In the genomic region with DNA sequence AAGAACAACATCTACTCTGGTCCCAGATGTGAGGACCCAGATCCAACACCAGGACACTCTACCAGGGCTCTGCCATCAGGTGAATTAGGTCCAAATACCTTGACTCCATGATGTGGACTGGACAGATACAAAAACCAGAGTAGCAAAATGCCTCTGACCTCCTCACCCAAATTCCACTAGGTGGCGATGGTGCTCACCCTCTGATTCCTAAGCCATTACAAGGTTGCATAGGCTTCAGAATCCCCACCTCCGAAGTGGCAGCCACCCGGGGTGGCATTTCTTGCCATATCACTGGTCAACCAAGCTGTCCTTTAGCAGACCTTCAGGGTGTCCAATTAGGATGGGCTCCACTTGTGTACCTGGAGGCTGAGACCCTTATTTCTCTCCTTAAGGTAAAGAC, we compare ENCODE assay signal across 12 mouse cellular contexts. TPM values are rescaled to one million over a fixed set of nuclear protein-coding genes. Genes with fewer than 3 reads are reported as not detected.
DNase-seq lines count a peak whose midpoint lies in the region; ATAC-seq and TF ChIP-seq lines count a peak whose summit lies in the region.
"Not testable (repeated sequence)": the region's sequence is repeated elsewhere in the genome, so short reads cannot be mapped to it uniquely, and the experiment has no call there.
"Had no signal": no experiment of that assay in that cellular context is flagged by ENCODE, and none has a peak within 500 bp of the region (broad histone marks: within the 10 kb centered on the region; RNA-seq: fewer than 3 reads in every experiment).

No protein-coding gene starts in this region.

- peak; percentile 56 for TF ChIP-seq CTCF in heart, adult 2 months (IDR thresholded peaks at IDR 0.05)
- TF ChIP-seq CTCF in lung, adult 2 months (IDR thresholded peaks at IDR 0.05; ENCODE audit: insufficient read depth, low read length) = peak; percentile 35; the same call in 1 of the 2 replicates

- H3K36me3 ChIP-seq in embryonic facial prominence, embryonic 10.5 days (replicated peaks); heart, adult 2 months (ENCODE audit: control insufficient read depth, insufficient read depth, low read length): not testable (repeated sequence)

- not testable (repeated sequence) for H3K9me3 ChIP-seq in embryonic facial prominence, embryonic 10.5 days

- TF ChIP-seq EP300 in heart, adult 2 months (IDR thresholded peaks at IDR 0.05; ENCODE audit: insufficient read depth, low read depth, low read length) = not testable (repeated sequence)

- WGBS in embryonic facial prominence, embryonic 10.5 days = 10% methylated on average over 3 of the region's 3 CpGs
- 2% methylated on average over 3 of the region's 3 CpGs for WGBS in heart, adult 2 months
- 7% methylated on average over 3 of the region's 3 CpGs for WGBS in lung, adult 2 months

- H3K9ac ChIP-seq in heart, adult 2 months (ENCODE audit: low read depth, low read length) = not testable (repeated sequence)

- intact Hi-C loops in heart, adult 2 months (cut with DNase I) = not testable (repeated sequence)

- H3K4me1 ChIP-seq in embryonic facial prominence, embryonic 10.5 days; heart, adult 2 months (ENCODE audit: control insufficient read depth, insufficient read depth, low read length); lung, adult 2 months (ENCODE audit: control insufficient read depth, insufficient read depth, low read length): not testable (repeated sequence)

- TF ChIP-seq POLR2A in heart, adult 2 months (IDR thresholded peaks at IDR 0.05; ENCODE audit: insufficient read depth, low read depth, low read length); lung, adult 2 months (IDR thresholded peaks at IDR 0.05; ENCODE audit: borderline replicate concordance, extremely low read depth, low read depth, low read length): not testable (repeated sequence)

- H3K27me3 ChIP-seq in embryonic facial prominence, embryonic 10.5 days (replicated peaks; ENCODE audit: low read depth, poor library complexity, severe bottlenecking); heart, adult 2 months (ENCODE audit: control insufficient read depth, insufficient read depth, low read length): not testable (repeated sequence)

- 0 out of 2 replicates have a peak, but pooled peaks have one; percentile 49 for ATAC-seq in monocyte, adult 5-6 weeks (replicated peaks; ENCODE audit: insufficient number of reproducible peaks, low FRiP score, low TSS enrichment, poor library complexity, severe bottlenecking)

- not testable (repeated sequence) for H3K4me3 ChIP-seq in embryonic facial prominence, embryonic 10.5 days; heart, adult 2 months; lung, adult 2 months (replicated peaks; ENCODE audit: extremely low read depth, low read depth, low read length)

- not testable (repeated sequence) for H3K27ac ChIP-seq in embryonic facial prominence, embryonic 10.5 days (replicated peaks); heart, adult 2 months

- DNase-seq in 3T3-L1 (ENCODE audit: low read depth, low spot score) (peak; percentile 63), NIH3T3 (ENCODE audit: low read depth) (peak; percentile 59)
- peak; percentile 8 to 20 for DNase-seq in cerebellum, adult 18-20 months
- peak; percentile 18 for DNase-seq in embryonic facial prominence, embryonic 10.5 days (ENCODE audit: low spot score)
- not testable (repeated sequence) for DNase-seq in heart, adult 2 months; lung, adult 2 months
- peak; percentile 19 for DNase-seq in kidney, adult 9 months

- H3K79me2 ChIP-seq in heart, adult 2 months (replicated peaks; ENCODE audit: control insufficient read depth, insufficient read depth, low read length) = not testable (repeated sequence)

RNA-seq across cellular contexts. Expression of a gene that starts 1.7 kb away (rescaled TPM):
- polyA plus RNA-seq in embryonic facial prominence, embryonic 10.5 days (2016; fragmentation: Nextera tagmentation; extraction: Ambion mirVana) = not detected in 2 replicates
- not detected for total RNA-seq in heart, adult 2 months (2021)
- polyA plus RNA-seq in heart, adult 2 months (2012; rRNA removed) = 0.53 and 1.7 TPM in 2 replicates
- polyA plus RNA-seq in lung, adult 2 months (2012; rRNA removed) = 1.7 and 2.1 TPM in 2 replicates
- total RNA-seq in monocyte, adult 5-6 weeks (2017) = 0.39 to 2.0 TPM in 2 of 3 replicates, not detected in the other
- total RNA-seq: layer of hippocampus, adult 18-20 months had no signal
- polyA plus RNA-seq: stomach, embryonic 14.5 days had no signal

RNA-seq across cellular contexts. Expression of a gene that starts 28.5 kb away (rescaled TPM):
- not detected in 2 replicates for polyA plus RNA-seq in embryonic facial prominence, embryonic 10.5 days (2016; fragmentation: Nextera tagmentation; extraction: Ambion mirVana)
- under 1 TPM in 1 of 2 experiments, not detected in 1; 0.48 TPM for total RNA-seq in heart, adult 2 months (2021)
- 0.23 and 0.43 TPM in 2 replicates for polyA plus RNA-seq in heart, adult 2 months (2012; rRNA removed)
- 0.88 and 1.3 TPM in 2 replicates for polyA plus RNA-seq in lung, adult 2 months (2012; rRNA removed)
- total RNA-seq in monocyte, adult 5-6 weeks (2017) = 11.0 to 44.7 TPM (median 12.7 TPM) in 3 replicates
- total RNA-seq: heart, adult 8-10 months; heart, postnatal 36 days; layer of hippocampus, adult 18-20 months had no signal

RNA-seq across cellular contexts. Expression of a gene that starts 29.7 kb away (rescaled TPM):
- 0.14 and 0.32 TPM in 2 replicates for polyA plus RNA-seq in embryonic facial prominence, embryonic 10.5 days (2016; fragmentation: Nextera tagmentation; extraction: Ambion mirVana)
- under 1 TPM in 1 of 2 experiments, not detected in 1; 0.55 TPM for total RNA-seq in heart, adult 2 months (2021)
- polyA plus RNA-seq in heart, adult 2 months (2012; rRNA removed) = 0.06 TPM in 1 of 2 replicates, not detected in the other
- polyA plus RNA-seq in lung, adult 2 months (2012; rRNA removed) = 0.05 TPM in 1 of 2 replicates, not detected in the other
- 2.9 to 6.6 TPM (median 4.8 TPM) in 3 replicates for total RNA-seq in monocyte, adult 5-6 weeks (2017)
- total RNA-seq: heart, adult 8-10 months; heart, postnatal 36 days had no signal
